Mouse (Mus musculus): ENCODE data around the gene 4930562C15Rik.

Gene 4930562C15Rik

GRCm38 (mm10) chr16:4890201-4890709 lies 55.0 kb downstream of the 4930562C15Rik start:
- DNase-seq (ENCODE audit: low read depth) = no peak

GRCm38 (mm10) chr16:4892171-4892570 lies 57.0 kb downstream of the 4930562C15Rik start:
- no peak for DNase-seq (ENCODE audit: low read depth)

GRCm38 (mm10) chr16:4894201-4894908 lies 59.1 kb downstream of the 4930562C15Rik start:
- DNase-seq (ENCODE audit: low read depth) = no peak

- DNase-seq (ENCODE audit: low read depth) = no peak
Observed at GRCm38 (mm10) chr16:4896249-4897027, 61.2 kb downstream of the 4930562C15Rik start.

GRCm38 (mm10) chr16:4897146-4897730 lies 62.0 kb downstream of the 4930562C15Rik start:
- no peak for DNase-seq (ENCODE audit: low read depth)

- no peak for DNase-seq (ENCODE audit: low read depth)
Observed at GRCm38 (mm10) chr16:4898881-4899280, 63.7 kb downstream of the 4930562C15Rik start.

GRCm38 (mm10) chr16:4899711-4900110 lies 64.5 kb downstream of the 4930562C15Rik start:
- no peak for DNase-seq (ENCODE audit: low read depth)

GRCm38 (mm10) chr16:4901167-4901566 lies 66.0 kb downstream of the 4930562C15Rik start:
- no peak for DNase-seq (ENCODE audit: low read depth)

- DNase-seq (ENCODE audit: low read depth) = no peak
Observed at GRCm38 (mm10) chr16:4902390-4902789, 67.2 kb downstream of the 4930562C15Rik start.

GRCm38 (mm10) chr16:4903491-4904102 lies 68.4 kb downstream of the 4930562C15Rik start:
- no peak for DNase-seq (ENCODE audit: low read depth)

- DNase-seq (ENCODE audit: low read depth) = no peak
Observed at GRCm38 (mm10) chr16:4904878-4905277, 69.7 kb downstream of the 4930562C15Rik start.

GRCm38 (mm10) chr16:4905591-4905990 lies 70.4 kb downstream of the 4930562C15Rik start:
- no peak for DNase-seq (ENCODE audit: low read depth)

GRCm38 (mm10) chr16:4906559-4906958 lies 71.3 kb downstream of the 4930562C15Rik start:
- DNase-seq (ENCODE audit: low read depth) = no peak

GRCm38 (mm10) chr16:4907386-4907785 lies 72.2 kb downstream of the 4930562C15Rik start:
- no peak for DNase-seq (ENCODE audit: low read depth)

- peak; percentile 33 for DNase-seq (ENCODE audit: low read depth)
Observed at GRCm38 (mm10) chr16:4907972-4908371, 72.8 kb downstream of the 4930562C15Rik start.

GRCm38 (mm10) chr16:4909745-4910144 lies 74.5 kb downstream of the 4930562C15Rik start:
- DNase-seq (ENCODE audit: low read depth) = peak; percentile 48

GRCm38 (mm10) chr16:4910758-4911157 lies 75.5 kb downstream of the 4930562C15Rik start:
- DNase-seq (ENCODE audit: low read depth) = no peak

- no peak for DNase-seq (ENCODE audit: low read depth)
Observed at GRCm38 (mm10) chr16:4912074-4912648, 76.9 kb downstream of the 4930562C15Rik start.

GRCm38 (mm10) chr16:4912907-4913782 lies 77.9 kb downstream of the 4930562C15Rik start:
- peak; percentile 63 for DNase-seq (ENCODE audit: low read depth)

GRCm38 (mm10) chr16:4913783-4914735 lies 78.8 kb downstream of the 4930562C15Rik start:
- DNase-seq (ENCODE audit: low read depth) = peak; percentile 92
